Mouse (Mus musculus): Measurements from ENCODE around the gene Gm11627.

DNA sequence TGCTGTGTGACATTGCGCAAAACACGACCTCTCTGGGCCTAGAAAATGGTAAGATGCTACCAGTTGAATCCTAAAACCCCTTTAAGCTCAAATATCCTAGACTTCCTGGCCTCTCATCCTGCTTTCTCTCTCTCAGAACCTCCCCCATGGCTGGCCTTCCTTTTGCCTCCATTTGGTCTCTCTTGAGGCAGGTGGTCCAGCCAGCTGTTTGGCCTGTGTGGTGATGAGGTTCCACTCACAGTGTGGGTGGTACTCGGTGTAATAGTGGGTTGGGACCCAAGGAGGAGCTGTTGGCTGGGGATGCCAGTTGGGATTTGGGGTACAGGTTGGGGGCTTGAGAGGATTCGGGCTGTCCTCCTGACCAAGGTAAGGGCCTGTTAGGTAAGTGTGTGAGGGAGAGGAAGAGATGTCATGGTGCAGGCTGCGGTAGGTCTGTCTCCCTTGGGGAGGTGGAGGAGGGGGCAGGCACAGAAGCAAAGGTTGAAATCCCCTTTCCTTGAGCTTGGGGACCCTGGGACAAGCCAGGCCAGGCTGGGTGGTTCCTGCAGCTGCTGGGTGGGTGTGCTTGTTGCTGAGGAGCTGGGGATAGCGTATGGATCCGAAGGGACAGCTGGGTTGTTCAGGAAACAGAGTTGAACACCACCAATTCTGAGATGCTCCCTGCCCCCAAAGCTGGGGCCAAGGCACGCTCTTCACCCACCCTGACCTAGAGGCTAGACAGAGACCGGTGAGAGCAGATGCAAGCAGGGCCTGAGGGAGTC lies 48.1 kb upstream of the Gm11627 start:
- TF ChIP-seq GATA1 (IDR thresholded peaks at IDR 0.05; ENCODE audit: borderline replicate concordance, low read length) = no peak
- no peak for TF ChIP-seq FLI1 (IDR thresholded peaks at IDR 0.05; ENCODE audit: low read length)

All from megakaryocyte, embryonic 14.5 days (primary cell).